Mouse (Mus musculus): ENCODE measurements around the gene Ctnna3. TPM values are rescaled to one million over a fixed set of nuclear protein-coding genes. Genes with fewer than 3 reads are reported as not detected.

Gene Ctnna3
- polyA plus RNA-seq, 1 experiment from 2014 or later = 0.35 TPM

DNA sequence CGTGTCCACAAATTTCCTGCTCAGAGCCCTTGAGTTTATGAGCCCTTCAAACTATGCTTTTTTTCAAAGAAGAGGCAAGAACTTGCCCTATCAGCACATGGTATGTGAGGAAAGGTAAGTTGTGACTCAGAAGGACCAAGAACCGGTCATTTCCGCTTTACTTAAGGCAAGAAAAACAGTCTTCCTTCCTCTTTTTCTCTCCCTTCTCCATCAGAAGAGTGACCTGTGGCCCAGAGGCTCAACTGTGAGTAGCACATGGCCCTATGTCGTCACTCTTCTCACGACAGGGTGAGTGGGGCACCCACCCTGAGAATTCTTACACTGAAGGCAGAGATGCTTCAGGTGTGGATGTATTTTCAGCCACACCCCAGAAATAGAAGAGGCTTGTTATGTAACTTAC, 208.1 kb downstream of the Ctnna3 start:
- H3K4me3 ChIP-seq (ENCODE audit: low read depth, low read length) = no peak overlapping the region
- H3K27me3 ChIP-seq (ENCODE audit: control insufficient read depth, insufficient read depth, low read length) = no peaks in the 10 kb centered on the region
- no peak overlapping the region for H3K9ac ChIP-seq (replicated peaks; ENCODE audit: low read length)
- H3K36me3 ChIP-seq (replicated peaks; ENCODE audit: control insufficient read depth, insufficient read depth, low read depth, low read length) = no peaks in the 10 kb centered on the region
- no peak overlapping the region for H3K27ac ChIP-seq (replicated peaks; ENCODE audit: low read depth, low read length)
- H3K4me1 ChIP-seq (ENCODE audit: control insufficient read depth, insufficient read depth, low read length) = no peaks in the 10 kb centered on the region
- WGBS = 86% methylated on average over 5 of the region's 5 CpGs
- ATAC-seq (replicated peaks; ENCODE audit: insufficient number of reproducible peaks, low FRiP score, low TSS enrichment, low read depth) (no peak), DNase-seq (ENCODE audit: low spot score) (no peak)
- no peak overlapping the region for H3K4me2 ChIP-seq (ENCODE audit: low read depth, low read length)
- no peaks in the 10 kb centered on the region for H3K9me3 ChIP-seq (replicated peaks; ENCODE audit: control insufficient read depth, low read length)

DNA sequence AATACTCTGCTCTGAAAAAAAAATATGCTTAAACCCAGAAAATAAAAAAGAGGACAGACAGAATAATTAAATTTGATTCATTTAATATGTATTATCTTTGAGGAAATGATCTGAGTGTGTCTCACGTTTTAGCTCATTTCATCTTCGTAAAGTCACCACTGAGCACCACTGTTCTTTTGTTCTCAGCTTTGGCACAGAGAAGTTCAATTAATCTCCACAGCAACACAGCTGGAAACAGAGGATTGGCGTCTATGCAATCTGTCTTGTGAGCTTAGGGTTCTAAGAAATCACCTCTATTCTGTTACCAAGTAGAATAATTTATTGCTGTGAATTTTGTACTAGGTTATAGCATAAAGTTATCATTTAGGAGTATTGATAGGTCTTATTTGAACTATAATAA, 217.4 kb downstream of the Ctnna3 start:
- Histone ChIP-seq H3K9me3 (replicated peaks; ENCODE audit: control insufficient read depth, low read length) (no peaks in the 10 kb centered on the region), H3K4me3 (ENCODE audit: low read depth, low read length) (no peak overlapping the region), H3K4me1 (ENCODE audit: control insufficient read depth, insufficient read depth, low read length) (no peaks in the 10 kb centered on the region), H3K36me3 (replicated peaks; ENCODE audit: control insufficient read depth, insufficient read depth, low read depth, low read length) (no peaks in the 10 kb centered on the region), H3K27me3 (ENCODE audit: control insufficient read depth, insufficient read depth, low read length) (no peaks in the 10 kb centered on the region), H3K4me2 (ENCODE audit: low read depth, low read length) (no peak overlapping the region), H3K9ac (replicated peaks; ENCODE audit: low read length) (no peak overlapping the region), H3K27ac (replicated peaks; ENCODE audit: low read depth, low read length) (no peak overlapping the region)
- WGBS = 47% methylated on average over 3 of the region's 3 CpGs
- DNase-seq (ENCODE audit: low spot score) (no peak), ATAC-seq (replicated peaks; ENCODE audit: insufficient number of reproducible peaks, low FRiP score, low TSS enrichment, low read depth) (no peak)

DNA sequence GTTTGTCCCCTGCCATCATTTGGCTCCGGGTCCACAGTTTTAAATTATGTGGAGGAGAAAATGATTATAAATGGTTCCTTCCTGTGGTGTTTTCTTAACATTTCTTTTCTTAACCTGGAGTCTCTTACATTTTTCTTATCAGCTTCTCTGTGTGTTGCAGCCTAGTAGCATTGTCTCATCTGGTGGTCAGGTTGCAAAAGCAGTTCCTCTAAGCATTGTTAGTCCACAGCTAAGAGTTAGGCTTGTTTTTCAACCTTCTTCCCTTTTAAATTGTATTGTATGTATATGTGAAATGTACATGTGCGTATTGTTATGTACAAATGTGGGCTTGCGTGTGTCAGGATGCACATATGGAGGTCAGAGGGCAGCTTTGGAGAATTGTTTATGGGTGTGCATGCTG, 220.4 kb downstream of the Ctnna3 start:
- Histone ChIP-seq H3K27me3 (ENCODE audit: control insufficient read depth, insufficient read depth, low read length) (no peaks in the 10 kb centered on the region), H3K36me3 (replicated peaks; ENCODE audit: control insufficient read depth, insufficient read depth, low read depth, low read length) (no peaks in the 10 kb centered on the region), H3K4me2 (ENCODE audit: low read depth, low read length) (no peak overlapping the region), H3K9me3 (replicated peaks; ENCODE audit: control insufficient read depth, low read length) (no peaks in the 10 kb centered on the region), H3K4me1 (ENCODE audit: control insufficient read depth, insufficient read depth, low read length) (no peaks in the 10 kb centered on the region), H3K9ac (replicated peaks; ENCODE audit: low read length) (no peak overlapping the region), H3K27ac (replicated peaks; ENCODE audit: low read depth, low read length) (no peak overlapping the region), H3K4me3 (ENCODE audit: low read depth, low read length) (no peak overlapping the region)
- no peak for ATAC-seq (replicated peaks; ENCODE audit: insufficient number of reproducible peaks, low FRiP score, low TSS enrichment, low read depth)
- 89% methylated on average over 3 of the region's 3 CpGs for WGBS
- DNase-seq (ENCODE audit: low spot score) = no peak

DNA sequence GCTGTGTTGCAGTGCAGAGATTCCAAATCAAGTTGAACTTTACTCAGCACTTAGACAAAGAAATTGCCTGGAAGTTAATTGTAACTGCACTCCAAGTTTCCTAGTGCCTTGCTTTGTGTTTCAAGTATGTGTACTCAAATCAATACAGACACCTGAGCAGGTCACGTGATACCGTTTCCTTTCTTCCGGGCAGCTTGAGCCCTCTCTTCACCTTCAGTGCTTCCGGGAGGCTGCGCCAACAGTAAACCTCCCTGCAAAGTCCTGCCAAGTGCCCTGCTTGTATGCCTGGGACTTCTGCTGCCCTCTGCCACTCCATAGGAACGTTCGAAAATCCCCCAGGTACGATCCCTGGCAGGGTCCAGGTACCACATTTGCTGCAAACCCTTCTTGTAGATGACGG, 223.0 kb downstream of the Ctnna3 start:
- Histone ChIP-seq H3K4me2 (ENCODE audit: low read depth, low read length) (no peak overlapping the region), H3K4me1 (ENCODE audit: control insufficient read depth, insufficient read depth, low read length) (no peaks in the 10 kb centered on the region), H3K4me3 (ENCODE audit: low read depth, low read length) (no peak overlapping the region), H3K36me3 (replicated peaks; ENCODE audit: control insufficient read depth, insufficient read depth, low read depth, low read length) (no peaks in the 10 kb centered on the region), H3K9me3 (replicated peaks; ENCODE audit: control insufficient read depth, low read length) (no peaks in the 10 kb centered on the region), H3K9ac (replicated peaks; ENCODE audit: low read length) (no peak overlapping the region), H3K27ac (replicated peaks; ENCODE audit: low read depth, low read length) (no peak overlapping the region), H3K27me3 (ENCODE audit: control insufficient read depth, insufficient read depth, low read length) (no peaks in the 10 kb centered on the region)
- ATAC-seq (replicated peaks; ENCODE audit: insufficient number of reproducible peaks, low FRiP score, low TSS enrichment, low read depth) = no peak
- no peak for DNase-seq (ENCODE audit: low spot score)
- WGBS = 77% methylated on average over 9 of the region's 9 CpGs

DNA sequence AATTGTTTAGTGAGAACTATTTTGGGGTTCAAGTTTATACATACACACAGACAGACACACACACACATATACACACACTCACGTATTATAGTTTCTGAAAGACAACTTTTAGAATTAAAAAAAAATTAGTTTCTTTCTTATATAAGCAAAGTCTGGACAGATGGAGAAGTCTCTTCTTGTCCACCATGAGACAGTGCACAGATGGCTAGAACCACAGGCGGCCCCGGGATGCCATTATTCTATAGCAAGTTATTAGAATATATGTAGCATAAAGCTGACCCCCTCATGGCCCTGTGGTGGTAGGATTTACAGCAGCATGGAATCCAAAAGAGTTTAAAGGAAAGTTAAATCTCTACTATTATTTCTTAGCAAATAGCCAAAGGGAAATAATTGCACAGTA, 223.7 kb downstream of the Ctnna3 start:
- H3K4me3 ChIP-seq (ENCODE audit: low read depth, low read length) = no peak overlapping the region
- H3K27ac ChIP-seq (replicated peaks; ENCODE audit: low read depth, low read length) = no peak overlapping the region
- DNase-seq (ENCODE audit: low spot score) (no peak), ATAC-seq (replicated peaks; ENCODE audit: insufficient number of reproducible peaks, low FRiP score, low TSS enrichment, low read depth) (no peak)
- no peaks in the 10 kb centered on the region for H3K27me3 ChIP-seq (ENCODE audit: control insufficient read depth, insufficient read depth, low read length)
- no peaks in the 10 kb centered on the region for H3K9me3 ChIP-seq (replicated peaks; ENCODE audit: control insufficient read depth, low read length)
- H3K4me2 ChIP-seq (ENCODE audit: low read depth, low read length) = no peak overlapping the region
- WGBS = 88% methylated on average over 3 of the region's 3 CpGs
- no peaks in the 10 kb centered on the region for H3K4me1 ChIP-seq (ENCODE audit: control insufficient read depth, insufficient read depth, low read length)
- H3K9ac ChIP-seq (replicated peaks; ENCODE audit: low read length) = no peak overlapping the region
- H3K36me3 ChIP-seq (replicated peaks; ENCODE audit: control insufficient read depth, insufficient read depth, low read depth, low read length) = no peaks in the 10 kb centered on the region

DNA sequence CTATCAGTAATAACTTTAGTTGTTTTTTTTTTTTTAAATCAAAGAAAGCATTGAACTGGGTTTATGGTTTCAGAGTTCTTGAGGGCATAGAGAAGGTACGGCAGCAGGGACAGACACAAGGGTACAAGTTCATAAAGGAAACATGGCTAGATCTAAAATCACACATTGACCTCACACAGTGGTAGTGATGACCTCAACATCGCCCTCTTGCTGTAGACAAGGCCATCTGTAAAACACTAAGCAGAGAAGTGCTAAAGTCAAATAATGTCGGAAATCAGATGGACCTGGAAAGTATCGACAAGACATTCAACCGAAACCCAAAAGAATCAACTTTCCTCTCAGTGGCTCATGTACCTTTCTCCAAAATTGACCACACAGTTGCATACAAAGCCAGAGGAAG, 224.7 kb downstream of the Ctnna3 start:
- Histone ChIP-seq H3K27me3 (ENCODE audit: control insufficient read depth, insufficient read depth, low read length) (no peaks in the 10 kb centered on the region), H3K36me3 (replicated peaks; ENCODE audit: control insufficient read depth, insufficient read depth, low read depth, low read length) (no peaks in the 10 kb centered on the region), H3K4me2 (ENCODE audit: low read depth, low read length) (no peak overlapping the region), H3K4me1 (ENCODE audit: control insufficient read depth, insufficient read depth, low read length) (no peaks in the 10 kb centered on the region), H3K9me3 (replicated peaks; ENCODE audit: control insufficient read depth, low read length) (no peaks in the 10 kb centered on the region), H3K9ac (replicated peaks; ENCODE audit: low read length) (no peak overlapping the region), H3K27ac (replicated peaks; ENCODE audit: low read depth, low read length) (no peak overlapping the region), H3K4me3 (ENCODE audit: low read depth, low read length) (no peak overlapping the region)
- DNase-seq (ENCODE audit: low spot score) = no peak
- 88% methylated on average over 5 of the region's 5 CpGs for WGBS
- ATAC-seq (replicated peaks; ENCODE audit: insufficient number of reproducible peaks, low FRiP score, low TSS enrichment, low read depth) = no peak

DNA sequence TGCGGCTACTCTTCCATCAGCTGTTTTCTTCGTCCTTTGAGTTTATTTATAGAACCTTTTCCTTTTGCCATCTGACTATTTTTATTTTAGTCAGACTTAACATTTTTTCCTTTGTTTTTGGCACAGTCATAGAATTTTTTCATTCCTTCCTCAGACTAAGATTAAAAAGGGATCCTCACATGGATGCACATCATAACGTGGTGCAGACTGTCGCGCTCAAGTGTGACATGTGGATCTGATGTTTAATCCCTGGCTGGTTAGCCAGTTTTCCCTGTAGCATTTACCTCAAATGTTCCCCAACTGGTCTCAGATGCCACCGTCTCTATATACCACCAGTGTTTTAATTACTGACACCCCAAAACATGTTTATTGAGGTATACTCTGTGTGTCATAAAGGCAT, 246.4 kb downstream of the Ctnna3 start:
- WGBS = 89% methylated on average over 6 of the region's 6 CpGs
- no peak for DNase-seq (ENCODE audit: low spot score)
- no peaks in the 10 kb centered on the region for H3K36me3 ChIP-seq (replicated peaks; ENCODE audit: control insufficient read depth, insufficient read depth, low read depth, low read length)
- no peak overlapping the region for H3K4me3 ChIP-seq (ENCODE audit: low read depth, low read length)
- no peaks in the 10 kb centered on the region for H3K27me3 ChIP-seq (ENCODE audit: control insufficient read depth, insufficient read depth, low read length)
- H3K9ac ChIP-seq (replicated peaks; ENCODE audit: low read length) = no peak overlapping the region
- H3K4me1 ChIP-seq (ENCODE audit: control insufficient read depth, insufficient read depth, low read length) = no peaks in the 10 kb centered on the region
- no peak for ATAC-seq (replicated peaks; ENCODE audit: insufficient number of reproducible peaks, low FRiP score, low TSS enrichment, low read depth)
- no peak overlapping the region for H3K4me2 ChIP-seq (ENCODE audit: low read depth, low read length)
- H3K27ac ChIP-seq (replicated peaks; ENCODE audit: low read depth, low read length) = no peak overlapping the region
- no peaks in the 10 kb centered on the region for H3K9me3 ChIP-seq (replicated peaks; ENCODE audit: control insufficient read depth, low read length)

DNA sequence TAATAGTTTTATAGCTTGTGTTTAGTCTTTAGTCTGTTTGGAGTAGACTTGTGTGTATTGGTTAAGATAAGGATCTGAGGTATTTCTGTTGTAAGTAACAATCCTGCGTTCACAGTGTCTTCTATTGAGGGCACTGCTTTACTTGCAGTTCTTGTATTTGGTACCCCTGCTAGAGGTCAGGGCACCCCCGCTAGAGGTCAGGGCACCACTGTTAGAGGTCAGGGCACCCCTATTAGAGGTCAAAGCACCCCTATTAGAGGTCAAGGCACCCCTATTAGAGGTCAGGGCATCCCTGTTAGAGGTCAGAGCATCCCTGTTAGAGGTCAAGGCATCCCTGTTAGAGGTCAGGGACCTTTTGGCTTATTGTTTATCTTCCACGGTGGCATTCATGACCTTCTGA, 259.3 kb downstream of the Ctnna3 start:
- Histone ChIP-seq H3K4me2 (ENCODE audit: low read depth, low read length) (no peak overlapping the region), H3K27ac (replicated peaks; ENCODE audit: low read depth, low read length) (no peak overlapping the region), H3K4me3 (ENCODE audit: low read depth, low read length) (no peak overlapping the region), H3K9me3 (replicated peaks; ENCODE audit: control insufficient read depth, low read length) (no peaks in the 10 kb centered on the region), H3K9ac (replicated peaks; ENCODE audit: low read length) (no peak overlapping the region), H3K36me3 (replicated peaks; ENCODE audit: control insufficient read depth, insufficient read depth, low read depth, low read length) (no peaks in the 10 kb centered on the region), H3K27me3 (ENCODE audit: control insufficient read depth, insufficient read depth, low read length) (no peaks in the 10 kb centered on the region), H3K4me1 (ENCODE audit: control insufficient read depth, insufficient read depth, low read length) (no peaks in the 10 kb centered on the region)
- no peak for DNase-seq (ENCODE audit: low spot score)
- no peak for ATAC-seq (replicated peaks; ENCODE audit: insufficient number of reproducible peaks, low FRiP score, low TSS enrichment, low read depth)
- 13% methylated on average over 3 of the region's 3 CpGs for WGBS

DNA sequence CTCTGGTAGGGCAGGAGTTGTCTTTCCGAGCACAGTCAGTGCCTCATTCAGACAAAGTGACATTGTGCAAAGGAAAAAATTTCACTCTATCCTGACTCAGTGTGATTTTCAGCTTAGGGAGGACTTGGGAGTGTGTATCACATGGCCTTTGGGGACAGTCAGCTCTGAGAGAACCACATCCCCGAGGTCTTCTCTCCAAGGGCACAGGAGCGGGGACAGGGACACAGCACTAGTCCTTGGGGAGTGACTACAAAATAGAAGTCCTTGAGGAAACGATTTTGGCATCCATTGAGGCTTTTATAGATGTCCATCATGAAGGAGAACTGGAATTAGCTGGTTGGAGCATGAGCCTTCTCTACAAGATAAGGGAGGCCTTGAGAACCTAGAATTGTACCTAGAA, 259.8 kb downstream of the Ctnna3 start:
- Histone ChIP-seq H3K27me3 (ENCODE audit: control insufficient read depth, insufficient read depth, low read length) (no peaks in the 10 kb centered on the region), H3K9me3 (replicated peaks; ENCODE audit: control insufficient read depth, low read length) (no peaks in the 10 kb centered on the region), H3K4me1 (ENCODE audit: control insufficient read depth, insufficient read depth, low read length) (no peaks in the 10 kb centered on the region), H3K27ac (replicated peaks; ENCODE audit: low read depth, low read length) (no peak overlapping the region), H3K4me3 (ENCODE audit: low read depth, low read length) (no peak overlapping the region), H3K9ac (replicated peaks; ENCODE audit: low read length) (no peak overlapping the region), H3K36me3 (replicated peaks; ENCODE audit: control insufficient read depth, insufficient read depth, low read depth, low read length) (no peaks in the 10 kb centered on the region), H3K4me2 (ENCODE audit: low read depth, low read length) (no peak overlapping the region)
- WGBS = 28% methylated on average over 4 of the region's 4 CpGs
- DNase-seq (ENCODE audit: low spot score) (no peak), ATAC-seq (replicated peaks; ENCODE audit: insufficient number of reproducible peaks, low FRiP score, low TSS enrichment, low read depth) (no peak)
